Mouse (Mus musculus) myocyte (in vitro differentiated cells): Measurements from ENCODE around the gene Dnajc1.

Experiments used
- CEBPB ChIP-seq: IDR thresholded peaks from 2 replicates; pipeline ENCODE4 v1.6.1; 2011; ENCODE audit warnings: mild to moderate bottlenecking, moderate library complexity; ENCODE audit not compliant: poor library complexity, insufficient read depth, severe bottlenecking
- E2F4 ChIP-seq: IDR thresholded peaks from one replicate; pipeline ENCODE4 v1.6.1; 2011; ENCODE audit warnings: mild to moderate bottlenecking, control low read depth, moderate library complexity; ENCODE audit not compliant: insufficient read depth
- MAX ChIP-seq: IDR thresholded peaks from one replicate; pipeline ENCODE4 v1.6.1; 2011; ENCODE audit warnings: low read depth, mild to moderate bottlenecking, control low read depth
- MYOG ChIP-seq, 3 experiments: IDR thresholded peaks; one replicate each; pipeline ENCODE4 v1.6.1; 2011; ENCODE audit warnings: control low read depth in 2 of 3, low read depth in 2 of 3, mild to moderate bottlenecking in 2 of 3; ENCODE audit not compliant: insufficient read length in 2 of 3, control insufficient read depth in 1 of 3, insufficient read depth in 1 of 3
- POLR2A ChIP-seq: IDR thresholded peaks from one replicate; pipeline ENCODE4 v1.6.1; 2011; ENCODE audit warnings: low read depth, mild to moderate bottlenecking, control low read depth, moderate library complexity; ENCODE audit not compliant: insufficient read length
- POLR2AphosphoS2 ChIP-seq: IDR thresholded peaks from one replicate; pipeline ENCODE4 v1.6.1; 2011; ENCODE audit warnings: low read depth, control low read depth; ENCODE audit not compliant: insufficient read length
- USF1 ChIP-seq: IDR thresholded peaks from one replicate; pipeline ENCODE4 v1.6.1; 2011; ENCODE audit warnings: low read depth, mild to moderate bottlenecking, control low read depth, moderate library complexity

- TF ChIP-seq POLR2A = no peak
- TF ChIP-seq MYOG (IDR thresholded peaks at IDR 0.05; ENCODE audit: control insufficient read depth in 1 of 3, insufficient read depth in 1 of 3, insufficient read length in 2 of 3, low read depth in 2 of 3) = no peak
- no peak for TF ChIP-seq CEBPB
- TF ChIP-seq USF1 = no peak
- TF ChIP-seq MAX = no peak
- no peak for TF ChIP-seq E2F4
- TF ChIP-seq POLR2AphosphoS2 = no peak
These were observed 173.5 kb downstream of the Dnajc1 start for GRCm38 (mm10) chr2:18219136-18219535.
